Mouse (Mus musculus) thymus, adult 2 months (tissue): ENCODE data around the gene Ndc80.

Experiments used
- CTCF ChIP-seq: fragments of 200-500 bp; IDR thresholded peaks from 2 replicates; pipeline ENCODE4 v1.5.1; 2012; ENCODE audit warnings: mild to moderate bottlenecking, control low read depth, low read length, moderate library complexity, borderline replicate concordance; ENCODE audit not compliant: control insufficient read depth, poor library complexity, insufficient read depth; ENCODE audit errors: extremely low read depth
- POLR2A ChIP-seq: fragments of 200-500 bp; IDR thresholded peaks from 2 replicates; pipeline ENCODE4 v1.6.1; 2012; ENCODE audit warnings: mild to moderate bottlenecking, low read length, control low read depth, moderate library complexity; ENCODE audit not compliant: control insufficient read depth, poor library complexity, insufficient read depth; ENCODE audit errors: extremely low read depth

DNA sequence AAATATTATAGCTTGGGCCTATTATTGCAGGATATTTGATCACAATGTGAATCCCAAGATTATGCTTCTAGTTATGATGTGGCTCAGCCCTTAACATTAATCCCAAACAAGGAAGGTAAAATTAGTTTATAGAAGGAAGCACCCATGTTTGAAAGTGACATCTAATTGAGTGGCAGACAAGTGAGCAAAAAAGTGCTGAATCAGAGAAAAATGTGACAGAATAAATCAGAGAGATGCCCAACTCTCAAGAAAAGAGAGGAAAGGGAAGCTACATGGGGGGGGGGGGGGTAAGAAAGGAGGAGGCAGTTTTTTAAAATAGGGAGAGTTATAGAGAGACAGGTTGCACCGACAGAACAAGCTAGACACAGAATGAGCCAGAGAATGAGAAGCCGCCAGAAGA is 55.4 kb downstream of the Ndc80 start:
- no peak for TF ChIP-seq CTCF
- TF ChIP-seq POLR2A = no peak
